Mouse (Mus musculus): ENCODE measurements at regions not wholly inside any gene's neighbourhood (a gene's known extent, or its start where the extent isn't known, plus 50 kb on each side); places are given as distances from the start of the nearest gene placed in this dataset.

GRCm38 (mm10) chr6:31317741-31318225 is 80.8 kb upstream of the Mkln1 start:
- DNase-seq (ENCODE audit: low read depth, low spot score) = no peak

GRCm38 (mm10) chr6:31318506-31318905 is 80.0 kb upstream of the Mkln1 start:
- DNase-seq (ENCODE audit: low read depth, low spot score) = peak; percentile 65

GRCm38 (mm10) chr6:31319431-31319830 is 79.1 kb upstream of the Mkln1 start:
- DNase-seq (ENCODE audit: low read depth, low spot score) = no peak

GRCm38 (mm10) chr6:31320141-31320830 is 78.2 kb upstream of the Mkln1 start:
- no peak for DNase-seq (ENCODE audit: low read depth, low spot score)

- no peak for DNase-seq (ENCODE audit: low read depth, low spot score)
Measured at GRCm38 (mm10) chr6:31321066-31321846, 77.3 kb upstream of the Mkln1 start.

- no peak for DNase-seq (ENCODE audit: low read depth, low spot score)
Measured at GRCm38 (mm10) chr6:31321902-31322301, 76.6 kb upstream of the Mkln1 start.

GRCm38 (mm10) chr6:31323228-31324190 is 75.0 kb upstream of the Mkln1 start:
- no peak for DNase-seq (ENCODE audit: low read depth, low spot score)

- peak; percentile 66 for DNase-seq (ENCODE audit: low read depth, low spot score)
Measured at GRCm38 (mm10) chr6:31324717-31325116, 73.8 kb upstream of the Mkln1 start.

GRCm38 (mm10) chr6:31325621-31326020 is 72.9 kb upstream of the Mkln1 start:
- DNase-seq (ENCODE audit: low read depth, low spot score) = peak; percentile 9

GRCm38 (mm10) chr6:31330327-31330726 is 68.2 kb upstream of the Mkln1 start:
- no peak for DNase-seq (ENCODE audit: low read depth, low spot score)

- no peak for DNase-seq (ENCODE audit: low read depth, low spot score)
Measured at GRCm38 (mm10) chr6:31330868-31331267, 67.7 kb upstream of the Mkln1 start.

- no peak for DNase-seq (ENCODE audit: low read depth, low spot score)
Measured at GRCm38 (mm10) chr6:31332254-31332653, 66.3 kb upstream of the Mkln1 start.

- DNase-seq (ENCODE audit: low read depth, low spot score) = no peak
Measured at GRCm38 (mm10) chr6:31332714-31333113, 65.8 kb upstream of the Mkln1 start.

- DNase-seq (ENCODE audit: low read depth, low spot score) = no peak
Measured at GRCm38 (mm10) chr6:31333228-31333922, 65.2 kb upstream of the Mkln1 start.

- no peak for DNase-seq (ENCODE audit: low read depth, low spot score)
Measured at GRCm38 (mm10) chr6:31334086-31334485, 64.4 kb upstream of the Mkln1 start.

GRCm38 (mm10) chr6:31339122-31339947 is 59.2 kb upstream of the Mkln1 start:
- no peak for DNase-seq (ENCODE audit: low read depth, low spot score)

GRCm38 (mm10) chr6:31339948-31340250 is 58.6 kb upstream of the Mkln1 start:
- no peak for DNase-seq (ENCODE audit: low read depth, low spot score)

GRCm38 (mm10) chr6:31345366-31346084 is 53.0 kb upstream of the Mkln1 start:
- DNase-seq (ENCODE audit: low read depth, low spot score) = no peak

GRCm38 (mm10) chr6:31348333-31348732 is 50.2 kb upstream of the Mkln1 start:
- DNase-seq (ENCODE audit: low read depth, low spot score) = no peak
